Mouse (Mus musculus): ENCODE data around the gene Rpl38. TPM values are rescaled to one million over a fixed set of nuclear protein-coding genes. Genes with fewer than 3 reads are reported as not detected.

The Rpl38 gene
- polyA plus RNA-seq, 1 experiment = 1,742 TPM

- DNase-seq (ENCODE audit: low read depth) = no peak
Measured at GRCm38 (mm10) chr11:114714526-114714925, 46.2 kb downstream of the Rpl38 start.

DNA sequence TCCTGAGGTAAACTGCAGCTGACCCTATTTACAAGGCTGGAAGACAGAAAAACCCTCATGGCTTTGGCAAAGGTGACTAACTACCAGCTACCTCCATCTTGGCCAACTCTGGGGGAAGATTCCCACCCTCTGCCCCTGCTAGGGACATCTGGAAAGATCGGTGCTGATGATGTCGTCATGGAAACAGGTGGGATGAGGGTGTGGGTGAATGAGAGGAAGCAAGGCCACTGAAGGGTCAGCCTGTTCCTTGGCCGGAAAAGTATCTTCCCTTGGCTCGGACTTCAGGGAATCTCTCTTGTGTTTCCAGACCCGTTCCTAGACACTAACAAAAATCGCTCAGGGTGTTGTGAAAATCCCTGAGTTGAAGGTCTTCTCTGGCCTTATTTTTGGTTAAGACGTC lies 47.2 kb downstream of the Rpl38 start:
- TF ChIP-seq POLR2A (IDR thresholded peaks at IDR 0.05; ENCODE audit: borderline replicate concordance, extremely low read depth, insufficient read depth, insufficient read length, poor library complexity, severe bottlenecking) = no peak
- no peak for TF ChIP-seq CTCF (IDR thresholded peaks at IDR 0.05; ENCODE audit: borderline replicate concordance, extremely low read depth, insufficient read depth, insufficient read length)
- DNase-seq (ENCODE audit: low read depth) = no peak

More at GRCm38 (mm10) chr11:114714526-114714925, 46.2 kb downstream of the Rpl38 start:
- TF ChIP-seq CTCF (IDR thresholded peaks at IDR 0.05; ENCODE audit: borderline replicate concordance, extremely low read depth, insufficient read depth, insufficient read length) = no peak
- no peak for TF ChIP-seq POLR2A (IDR thresholded peaks at IDR 0.05; ENCODE audit: borderline replicate concordance, extremely low read depth, insufficient read depth, insufficient read length, poor library complexity, severe bottlenecking)

GRCm38 (mm10) chr11:114720535-114720934 lies 52.2 kb downstream of the Rpl38 start:
- TF ChIP-seq CTCF (IDR thresholded peaks at IDR 0.05; ENCODE audit: borderline replicate concordance, extremely low read depth, insufficient read depth, insufficient read length) = no peak
- no peak for TF ChIP-seq POLR2A (IDR thresholded peaks at IDR 0.05; ENCODE audit: borderline replicate concordance, extremely low read depth, insufficient read depth, insufficient read length, poor library complexity, severe bottlenecking)

More at GRCm38 (mm10) chr11:114720535-114720934, 52.2 kb downstream of the Rpl38 start:
- no peak for DNase-seq (ENCODE audit: low read depth)

Other genes with a start within 250 kb of the Rpl38 start
- 17.8 and 25.4 TPM in 2 replicates for gene Ttyh2, start 6.9 kb downstream of the Rpl38 start, polyA plus RNA-seq (2012; rRNA removed)
- 2.9 TPM in 2 replicates for gene Dnaic2, start 58.9 kb downstream of the Rpl38 start, polyA plus RNA-seq (2012; rRNA removed)
- 0.76 and 0.97 TPM in 2 replicates for gene Kif19a, start 96.9 kb downstream of the Rpl38 start, polyA plus RNA-seq (2012; rRNA removed)
- 36.2 and 50.6 TPM in 2 replicates for gene Btbd17, start 127.4 kb downstream of the Rpl38 start, polyA plus RNA-seq (2012; rRNA removed)
- 0.07 and 0.08 TPM in 2 replicates for gene Gpr142, start 130.4 kb downstream of the Rpl38 start, polyA plus RNA-seq (2012; rRNA removed)
- gene Gprc5c, start 182.6 kb downstream of the Rpl38 start, polyA plus RNA-seq (2012; rRNA removed) = 4.1 and 7.4 TPM in 2 replicates
- gene Cd300a, start 221.5 kb downstream of the Rpl38 start, polyA plus RNA-seq (2012; rRNA removed) = 0.53 and 0.60 TPM in 2 replicates

Data from brain, embryonic 14.5 days (tissue).